Mouse (Mus musculus): ENCODE data around the gene Ntm. TPM values are rescaled to one million over a fixed set of nuclear protein-coding genes. Genes with fewer than 3 reads are reported as not detected.

The Ntm gene
- polyA plus RNA-seq, 1 experiment, result not detected

- no peak for TF ChIP-seq GATA1 (IDR thresholded peaks at IDR 0.05; ENCODE audit: low read length)
Observed at GRCm38 (mm10) chr9:29691186-29691855, 271.6 kb downstream of the Ntm start.

- TF ChIP-seq GATA1 (IDR thresholded peaks at IDR 0.05; ENCODE audit: low read length), result no peak
Observed at GRCm38 (mm10) chr9:29682224-29682623, 280.7 kb downstream of the Ntm start.

DNA sequence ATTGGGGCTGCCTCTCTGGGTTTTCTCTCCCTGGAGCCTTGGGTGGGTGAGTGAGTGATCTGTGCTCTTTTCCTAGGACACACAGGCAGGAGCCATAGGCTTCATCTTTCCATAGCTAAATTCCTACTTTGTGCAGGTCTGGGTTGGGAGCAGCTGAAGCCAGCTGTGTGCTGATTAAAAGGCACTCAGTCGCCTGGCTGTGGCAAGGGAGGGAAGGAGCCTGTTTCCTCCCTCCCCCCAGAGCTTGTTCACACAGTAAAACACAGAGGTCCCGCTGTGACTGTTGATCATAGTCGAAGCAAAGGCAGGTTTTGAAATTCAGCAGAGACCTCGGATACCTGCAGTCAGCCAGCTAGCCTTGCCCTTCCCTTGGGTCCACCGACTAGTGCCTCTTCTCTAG is 282.3 kb downstream of the Ntm start:
- no peak for TF ChIP-seq GATA1 (IDR thresholded peaks at IDR 0.05; ENCODE audit: low read length)

GRCm38 (mm10) chr9:29673911-29674310 is 289.0 kb downstream of the Ntm start:
- TF ChIP-seq GATA1 (IDR thresholded peaks at IDR 0.05; ENCODE audit: low read length), result no peak

- no peak for TF ChIP-seq GATA1 (IDR thresholded peaks at IDR 0.05; ENCODE audit: low read length)
Observed at GRCm38 (mm10) chr9:29671861-29672260, 291.1 kb downstream of the Ntm start.

- TF ChIP-seq GATA1 (IDR thresholded peaks at IDR 0.05; ENCODE audit: low read length), result no peak
Observed at GRCm38 (mm10) chr9:29663286-29663685, 299.7 kb downstream of the Ntm start.

DNA sequence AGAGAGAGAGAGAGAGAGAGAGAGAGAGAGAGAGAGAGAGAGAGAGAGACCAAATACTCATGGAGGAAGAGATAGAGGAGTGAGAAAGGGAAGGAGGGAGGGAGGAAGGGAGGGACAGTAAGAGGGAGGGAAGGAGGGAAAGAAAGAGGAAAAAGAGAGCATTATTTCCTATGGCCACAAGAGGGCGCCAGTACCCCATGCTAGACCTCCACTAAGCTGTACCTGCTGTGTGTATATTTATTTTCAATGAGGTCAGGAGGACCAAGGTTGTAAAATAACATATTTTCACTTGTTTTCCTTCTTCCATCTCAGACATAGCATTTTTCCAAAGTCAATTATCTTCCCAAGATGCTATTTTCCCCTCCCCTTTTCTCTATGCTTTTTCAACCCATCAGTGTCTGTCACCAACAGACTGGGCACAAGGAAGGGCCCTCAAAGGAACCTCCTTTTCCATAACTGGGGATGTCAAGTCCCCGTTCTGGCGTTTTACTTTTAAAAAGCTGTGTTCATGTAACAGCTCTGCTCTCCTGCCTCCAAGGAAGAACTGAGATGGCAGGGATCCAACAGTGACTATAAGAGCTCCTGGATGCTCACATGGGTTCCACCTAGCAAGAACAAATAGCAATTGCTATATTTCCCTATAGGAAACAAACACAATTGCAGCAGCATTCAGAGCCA is 301.3 kb downstream of the Ntm start:
- no peak for TF ChIP-seq GATA1 (IDR thresholded peaks at IDR 0.05; ENCODE audit: low read length)

GRCm38 (mm10) chr9:29660059-29660613 is 302.8 kb downstream of the Ntm start:
- TF ChIP-seq GATA1 (IDR thresholded peaks at IDR 0.05; ENCODE audit: low read length), result no peak

DNA sequence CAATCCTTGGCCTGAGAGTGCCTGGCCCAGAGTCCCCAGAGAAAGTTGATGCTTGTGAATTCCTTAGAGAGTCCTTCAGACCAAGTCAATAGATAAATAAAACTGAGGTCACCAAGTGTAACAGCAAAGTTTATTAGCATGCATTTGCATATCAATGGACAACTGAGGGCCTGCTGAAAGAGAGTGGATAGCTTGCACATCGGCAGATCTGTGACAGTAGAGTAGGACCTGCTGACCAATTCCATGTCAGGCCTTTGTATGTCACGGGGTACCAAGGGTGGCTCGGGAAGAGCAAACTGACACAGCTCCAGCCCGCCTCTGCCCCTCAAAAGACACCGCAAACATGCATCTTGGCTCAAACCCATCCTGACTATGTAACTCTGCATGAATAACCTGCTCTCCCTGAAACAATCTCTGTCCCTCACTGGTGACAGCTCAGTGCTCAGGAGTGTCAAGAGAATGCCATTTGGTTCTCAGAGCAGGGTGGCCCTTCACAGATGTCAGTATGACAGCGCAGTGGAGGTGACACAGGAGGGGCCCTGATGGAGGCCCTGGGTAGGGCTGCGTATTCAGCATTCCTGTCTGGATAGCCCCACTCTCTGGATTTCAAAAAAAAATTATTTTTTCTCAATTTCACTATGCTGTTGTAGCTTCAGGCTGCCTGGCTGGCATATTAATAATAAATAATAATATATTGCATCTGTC is 305.0 kb downstream of the Ntm start:
- TF ChIP-seq GATA1 (IDR thresholded peaks at IDR 0.05; ENCODE audit: low read length), result no peak

GRCm38 (mm10) chr9:29654885-29655284 is 308.1 kb downstream of the Ntm start:
- TF ChIP-seq GATA1 (IDR thresholded peaks at IDR 0.05; ENCODE audit: low read length), result no peak

- TF ChIP-seq GATA1 (IDR thresholded peaks at IDR 0.05; ENCODE audit: low read length), result no peak
Observed at GRCm38 (mm10) chr9:29653678-29654235, 309.2 kb downstream of the Ntm start.

- TF ChIP-seq GATA1 (IDR thresholded peaks at IDR 0.05; ENCODE audit: low read length), result no peak
Observed at GRCm38 (mm10) chr9:29652854-29653253, 310.1 kb downstream of the Ntm start.

- TF ChIP-seq GATA1 (IDR thresholded peaks at IDR 0.05; ENCODE audit: low read length), result no peak
Observed at GRCm38 (mm10) chr9:29651856-29652255, 311.1 kb downstream of the Ntm start.

- no peak for TF ChIP-seq GATA1 (IDR thresholded peaks at IDR 0.05; ENCODE audit: low read length)
Observed at GRCm38 (mm10) chr9:29651226-29651625, 311.7 kb downstream of the Ntm start.

GRCm38 (mm10) chr9:29650679-29651078 is 312.3 kb downstream of the Ntm start:
- TF ChIP-seq GATA1 (IDR thresholded peaks at IDR 0.05; ENCODE audit: low read length), result no peak

- no peak for TF ChIP-seq GATA1 (IDR thresholded peaks at IDR 0.05; ENCODE audit: low read length)
Observed at GRCm38 (mm10) chr9:29650266-29650665, 312.7 kb downstream of the Ntm start.
